Comparison of ENCODE assay signal across 14 mouse cellular contexts in the genomic region with DNA sequence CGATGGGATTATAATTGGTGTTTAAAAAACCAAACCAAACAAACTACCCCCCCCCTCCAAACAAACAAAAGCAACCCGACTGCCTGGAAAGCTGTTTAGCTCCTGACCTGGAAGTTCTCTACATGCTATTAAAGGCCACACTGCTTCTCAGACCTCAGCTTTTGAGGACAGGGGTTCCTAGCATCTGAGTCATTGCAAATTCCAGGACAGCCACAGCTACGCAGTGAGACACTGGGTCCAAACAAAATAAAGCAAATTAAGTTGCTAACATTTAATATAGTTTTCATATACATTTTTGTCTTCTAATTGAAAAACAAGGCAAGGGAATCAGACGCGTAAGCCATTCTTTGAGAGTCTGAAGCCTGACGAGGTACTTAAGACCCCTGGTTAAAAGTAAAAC.
"Had no signal": no experiment of that assay in that cellular context is flagged by ENCODE, and none has a peak within 500 bp of the region (broad histone marks: within the 10 kb centered on the region; RNA-seq: fewer than 3 reads in every experiment).

No protein-coding gene starts in this region.

- H3K9me3 ChIP-seq: intestine, embryonic 15.5 days; limb, embryonic 13.5 days; megakaryocyte, embryonic 14.5 days; midbrain, embryonic 12.5 days; stomach, embryonic 15.5 days had no signal

- ATAC-seq: lung, postnatal 0 days; midbrain, embryonic 16.5 days had no signal

- H3K4me3 ChIP-seq: intestine, embryonic 15.5 days; limb, embryonic 13.5 days; megakaryocyte, embryonic 14.5 days; midbrain, embryonic 12.5 days; stomach, embryonic 15.5 days had no signal

- H3K4me2 ChIP-seq: intestine, embryonic 15.5 days; limb, embryonic 13.5 days; midbrain, embryonic 12.5 days; stomach, embryonic 15.5 days had no signal

- H3K27ac ChIP-seq: intestine, embryonic 15.5 days; limb, embryonic 13.5 days; midbrain, embryonic 12.5 days; stomach, embryonic 15.5 days had no signal

- H3K36me3 ChIP-seq: intestine, embryonic 15.5 days; midbrain, embryonic 12.5 days; stomach, embryonic 15.5 days had no signal

- H3K9ac ChIP-seq: intestine, embryonic 15.5 days; limb, embryonic 13.5 days; midbrain, embryonic 12.5 days; stomach, embryonic 15.5 days had no signal

- H3K27me3 ChIP-seq: intestine, embryonic 15.5 days; limb, embryonic 13.5 days; megakaryocyte, embryonic 14.5 days; midbrain, embryonic 12.5 days; stomach, embryonic 15.5 days had no signal

- H3K4me1 ChIP-seq: intestine, embryonic 15.5 days; limb, embryonic 13.5 days; stomach, embryonic 15.5 days had no signal

- DNase-seq: kidney, adult 18-20 months; kidney, postnatal 10 days; lung, adult 18-20 months; lung, postnatal 4 days; right cerebral cortex, postnatal 14 days; thymus, adult 2 months; thymus, postnatal 36 days had no signal
